Mouse (Mus musculus) erythroblast, embryonic 14.5 days (primary cell): ENCODE results near the gene Nfe2l1.

ENCODE experiments used
- GATA1 ChIP-seq: IDR thresholded peaks from 2 replicates; pipeline ENCODE4 v1.6.1; 2012; ENCODE audit warnings: low read length, inconsistent platforms, mixed read lengths
- TAL1 ChIP-seq: IDR thresholded peaks from 3 replicates; pipeline ENCODE4 v1.6.1; 2012; ENCODE audit warnings: low read length, inconsistent platforms, mixed read lengths

- TF ChIP-seq TAL1 (no peak), GATA1 (no peak)
Observed at GRCm38 (mm10) chr11:96829813-96830538, at the start of gene Nfe2l1.
